In genomic region chr5:96921511-96921910, GRCm38 (mm10) we compare ENCODE assay signal across 10 mouse cellular contexts.
DNase-seq lines count a peak whose midpoint lies in the region; ATAC-seq and TF ChIP-seq lines count a peak whose summit lies in the region.
"Had no signal": no experiment of that assay in that cellular context is flagged by ENCODE, and none has a peak within 500 bp of the region (broad histone marks: within the 10 kb centered on the region; RNA-seq: fewer than 3 reads in every experiment).

No protein-coding gene starts in this region.

- no peaks in the 10 kb centered on the region for H3K27me3 ChIP-seq in heart, embryonic 14.5 days (ENCODE audit: control insufficient read depth, insufficient read depth, low read length)
- no peaks in the 10 kb centered on the region for H3K27me3 ChIP-seq in lung, postnatal 0 days (replicated peaks; ENCODE audit: insufficient read depth, low read length)
- no peaks in the 10 kb centered on the region for H3K27me3 ChIP-seq in embryonic facial prominence, embryonic 12.5 days
- no peaks in the 10 kb centered on the region for H3K27me3 ChIP-seq in liver, postnatal 0 days (ENCODE audit: insufficient read depth, low read length)

- H3K4me1 ChIP-seq in heart, embryonic 14.5 days (ENCODE audit: control insufficient read depth in 2 of 2, insufficient read depth in 2 of 2, low read length in 2 of 2): peaks cover 4 to 15% of the 10 kb centered on the region in 2 experiments; a peak in 3 of 4 replicates
- H3K4me1 ChIP-seq in lung, postnatal 0 days (ENCODE audit: insufficient read depth, low read depth, low read length): peaks cover 15% of the 10 kb centered on the region; the same call in 1 of the 2 replicates
- H3K4me1 ChIP-seq in embryonic facial prominence, embryonic 12.5 days: peaks cover 14% of the 10 kb centered on the region
- peaks cover 68% of the 10 kb centered on the region for H3K4me1 ChIP-seq in liver, postnatal 0 days (ENCODE audit: insufficient read depth)

- H3K9me3 ChIP-seq in heart, embryonic 14.5 days (ENCODE audit: control insufficient read depth, low read length): no peaks in the 10 kb centered on the region
- H3K9me3 ChIP-seq in lung, postnatal 0 days (ENCODE audit: low read length): no peaks in the 10 kb centered on the region
- H3K9me3 ChIP-seq in embryonic facial prominence, embryonic 12.5 days: no peaks in the 10 kb centered on the region
- H3K9me3 ChIP-seq in liver, postnatal 0 days (ENCODE audit: low read length): no peaks in the 10 kb centered on the region

- TF ChIP-seq CTCF in lung, postnatal 0 days (IDR thresholded peaks at IDR 0.05): no peak
- no peak for TF ChIP-seq CTCF in liver, postnatal 0 days (IDR thresholded peaks at IDR 0.05; ENCODE audit: low read depth)

- peak overlapping the region; percentile 78 to 80 for H3K27ac ChIP-seq in heart, embryonic 14.5 days (replicated peaks in 1 of 2; ENCODE audit: control insufficient read depth in 1 of 2, insufficient read depth in 1 of 2, low read depth in 2 of 2, low read length in 2 of 2)
- peak overlapping the region; percentile 66 for H3K27ac ChIP-seq in lung, postnatal 0 days (ENCODE audit: low read length)
- H3K27ac ChIP-seq in embryonic facial prominence, embryonic 12.5 days: peak overlapping the region; percentile 41; the same call in 1 of the 2 replicates
- H3K27ac ChIP-seq in liver, postnatal 0 days (ENCODE audit: low read depth): peak overlapping the region; percentile 89

- H3K36me3 ChIP-seq in heart, embryonic 14.5 days (ENCODE audit: control insufficient read depth, insufficient read depth, low read length): no peaks in the 10 kb centered on the region
- H3K36me3 ChIP-seq in lung, postnatal 0 days (ENCODE audit: insufficient read depth, low read length): no peaks in the 10 kb centered on the region
- H3K36me3 ChIP-seq in embryonic facial prominence, embryonic 12.5 days: no peaks in the 10 kb centered on the region
- no peaks in the 10 kb centered on the region for H3K36me3 ChIP-seq in liver, postnatal 0 days (replicated peaks; ENCODE audit: insufficient read depth, low read length)

- peak overlapping the region; percentile 37 for H3K4me2 ChIP-seq in heart, embryonic 14.5 days (ENCODE audit: low read length)
- H3K4me2 ChIP-seq in lung, postnatal 0 days (replicated peaks; ENCODE audit: low read depth, low read length): peak overlapping the region; percentile 25; the same call in 1 of the 2 replicates
- no peak overlapping the region for H3K4me2 ChIP-seq in embryonic facial prominence, embryonic 12.5 days (replicated peaks)
- H3K4me2 ChIP-seq in liver, postnatal 0 days (ENCODE audit: low read depth, low read length): peak overlapping the region; percentile 47

- DNase-seq in heart, adult 9 months (ENCODE audit: low spot score in 2 of 2): no peak
- DNase-seq in lung, postnatal 0 days (ENCODE audit: low spot score): peak; percentile 26
- DNase-seq in lung, postnatal 4 days: no peak
- no peak for DNase-seq in liver, postnatal 0 days
- no peak for DNase-seq in left cerebral cortex, adult 11 months (ENCODE audit: low spot score)
- DNase-seq in layer of hippocampus, adult 11-12 months (ENCODE audit: low spot score): no peak
- DNase-seq: adrenal gland, postnatal 25 days; thymus, postnatal 25 days had no signal

- no peak overlapping the region for H3K4me3 ChIP-seq in heart, embryonic 14.5 days (ENCODE audit: control insufficient read depth in 1 of 2, insufficient read depth in 1 of 2, low read depth in 1 of 2, low read length in 2 of 2)
- no peak overlapping the region for H3K4me3 ChIP-seq in lung, postnatal 0 days (ENCODE audit: low read depth, low read length)
- no peak overlapping the region for H3K4me3 ChIP-seq in embryonic facial prominence, embryonic 12.5 days
- 0 out of 2 replicates have a peak overlapping the region, but pooled peaks have one; percentile 1 for H3K4me3 ChIP-seq in liver, postnatal 0 days (ENCODE audit: low read depth, low read length)

- 0 out of 2 replicates have a peak overlapping the region, but pooled peaks have one; percentile 4 for H3K9ac ChIP-seq in heart, embryonic 14.5 days (ENCODE audit: low read length)
- H3K9ac ChIP-seq in lung, postnatal 0 days (replicated peaks; ENCODE audit: low read depth): no peak overlapping the region
- no peak overlapping the region for H3K9ac ChIP-seq in embryonic facial prominence, embryonic 12.5 days
- H3K9ac ChIP-seq in liver, postnatal 0 days (replicated peaks): peak overlapping the region; percentile 12; the same call in 1 of the 2 replicates

- WGBS in heart, embryonic 14.5 days: 58% methylated on average over 6 of the region's 6 CpGs
- WGBS in lung, postnatal 0 days: 47% methylated on average over 6 of the region's 6 CpGs
- 80% methylated on average over 6 of the region's 6 CpGs for WGBS in embryonic facial prominence, embryonic 12.5 days
- 28% methylated on average over 6 of the region's 6 CpGs for WGBS in liver, postnatal 0 days (ENCODE audit: insufficient replicate concordance)

- no peak for ATAC-seq in heart, embryonic 14.5 days (ENCODE audit: insufficient number of reproducible peaks, insufficient read depth, low FRiP score, low read depth)
- ATAC-seq in lung, postnatal 0 days: no peak
- ATAC-seq in embryonic facial prominence, embryonic 12.5 days (ENCODE audit: insufficient number of reproducible peaks, insufficient read depth, low FRiP score, low TSS enrichment): no peak
- no peak for ATAC-seq in liver, postnatal 0 days

- no peak for TF ChIP-seq EP300 in lung, postnatal 0 days (IDR thresholded peaks at IDR 0.05)
- no peak for TF ChIP-seq EP300 in liver, postnatal 0 days (IDR thresholded peaks at IDR 0.05; ENCODE audit: low read depth)

Comparison
In these comparisons a context has a peak if more than half of its experiments do, and no peak if none do; other contexts are left out.
1. H3K9ac ChIP-seq: peak in heart, embryonic 14.5 days (single experiment) and liver, postnatal 0 days (single experiment); none in lung, postnatal 0 days (single experiment) and embryonic facial prominence, embryonic 12.5 days (single experiment).
2. Peak in every context shown above with its lines, with median percentiles within 50 percentile points of each other: H3K27ac ChIP-seq.